Mouse (Mus musculus) ES-Bruce4 (cell line): ENCODE data around the gene Sephs1. TPM values are rescaled to one million over a fixed set of nuclear protein-coding genes. Genes with fewer than 3 reads are reported as not detected.
A peak's percentile ranks its signal among the peaks of the same experiment; 100 is the strongest.
"Not testable (repeated sequence)": the region's sequence is repeated elsewhere in the genome, so short reads cannot be mapped to it uniquely, and the experiment has no call there.

ENCODE experiments used
- H3K27ac ChIP-seq: 2 replicates; pipeline ENCODE4 v1.5.1; 2012; ENCODE audit warnings: low read length, inconsistent platforms; ENCODE audit not compliant: insufficient read depth
- H3K27me3 ChIP-seq: 2 replicates; pipeline ENCODE4 v1.6.1; 2012; ENCODE audit warnings: mild to moderate bottlenecking, low read length, inconsistent platforms; ENCODE audit not compliant: control insufficient read depth, poor library complexity, insufficient read depth, severe bottlenecking
- H3K36me3 ChIP-seq: 2 replicates; pipeline ENCODE4 v1.6.1; 2012; ENCODE audit warnings: inconsistent platforms, mild to moderate bottlenecking, low read length, moderate library complexity; ENCODE audit not compliant: control insufficient read depth, poor library complexity, insufficient read depth, severe bottlenecking
- H3K4me1 ChIP-seq: one replicate; pipeline ENCODE4 v1.8.1; 2011; ENCODE audit warnings: low read length; ENCODE audit not compliant: control insufficient read depth, insufficient read depth
- H3K4me3 ChIP-seq: 2 replicates; pipeline ENCODE4 v1.5.1; 2011; ENCODE audit warnings: low read depth, mild to moderate bottlenecking, low read length
- H3K9ac ChIP-seq: 2 replicates; pipeline ENCODE4 v1.6.1; 2012; ENCODE audit warnings: low read depth, mild to moderate bottlenecking, inconsistent platforms; ENCODE audit not compliant: poor library complexity, severe bottlenecking
- H3K9me3 ChIP-seq: replicated peaks from 2 replicates; pipeline ENCODE4 v1.6.1; 2012; ENCODE audit warnings: mild to moderate bottlenecking, low read length, inconsistent platforms; ENCODE audit not compliant: control insufficient read depth, poor library complexity, insufficient read depth, severe bottlenecking
- CTCF ChIP-seq: IDR thresholded peaks from one replicate; pipeline ENCODE4 v1.8.1; 2011; ENCODE audit warnings: low read depth, low read length
- EP300 ChIP-seq: IDR thresholded peaks from 2 replicates; pipeline ENCODE4 v1.6.1; 2011; ENCODE audit warnings: low read depth, low read length; ENCODE audit not compliant: insufficient read depth
- POLR2A ChIP-seq: IDR thresholded peaks from one replicate; pipeline ENCODE4 v1.8.1; 2011; ENCODE audit warnings: low read length; ENCODE audit not compliant: insufficient read depth
- polyA plus RNA-seq: library from polyadenylated mRNA; stranded (reverse); fragments of >200 nt; gene quantifications from 2 replicates; pipeline ENCODE4 v1.2.4, GENCODE M21; 2011; ENCODE audit warnings: low read depth; ENCODE audit not compliant: missing spikeins, insufficient read depth, insufficient read length

The Sephs1 gene
- polyA plus RNA-seq, 1 experiment, result 61.4 TPM

GRCm38 (mm10) chr2:4940861-4941260, 59.5 kb downstream of the Sephs1 start:
- Histone ChIP-seq H3K4me3 (no peak overlapping the region), H3K4me1 (no peaks in the 10 kb centered on the region), H3K27me3 (no peaks in the 10 kb centered on the region), H3K36me3 (no peaks in the 10 kb centered on the region; the same call in 1 of the 2 replicates), H3K9ac (no peak overlapping the region), H3K9me3 (peaks cover 12% of the 10 kb centered on the region), H3K27ac (no peak overlapping the region)
- no peak for TF ChIP-seq POLR2A
- TF ChIP-seq CTCF, result no peak
- TF ChIP-seq EP300, result no peak

GRCm38 (mm10) chr2:4949691-4950090, 68.3 kb downstream of the Sephs1 start:
- H3K27me3 ChIP-seq, H3K9ac ChIP-seq, H3K27ac ChIP-seq, H3K4me3 ChIP-seq, H3K36me3 ChIP-seq, H3K4me1 ChIP-seq: not testable (repeated sequence)
- H3K9me3 ChIP-seq, result peaks cover 37% of the 10 kb centered on the region

GRCm38 (mm10) chr2:4950986-4951385, 69.6 kb downstream of the Sephs1 start:
- Histone ChIP-seq H3K9me3 (peaks cover 43% of the 10 kb centered on the region), H3K27ac (no peak overlapping the region), H3K4me3 (no peak overlapping the region), H3K9ac (no peak overlapping the region), H3K36me3 (no peaks in the 10 kb centered on the region), H3K4me1 (no peaks in the 10 kb centered on the region), H3K27me3 (no peaks in the 10 kb centered on the region)
- TF ChIP-seq CTCF, result no peak
- no peak for TF ChIP-seq POLR2A

GRCm38 (mm10) chr2:4954216-4954760, 72.9 kb downstream of the Sephs1 start:
- no peaks in the 10 kb centered on the region for H3K4me1 ChIP-seq
- H3K4me3 ChIP-seq, result no peak overlapping the region
- H3K27ac ChIP-seq, result peak overlapping the region; percentile 51
- H3K9me3 ChIP-seq, result peaks cover 38% of the 10 kb centered on the region
- H3K27me3 ChIP-seq, result no peaks in the 10 kb centered on the region
- no peak for TF ChIP-seq EP300
- TF ChIP-seq POLR2A, result no peak
- H3K9ac ChIP-seq, result no peak overlapping the region
- no peaks in the 10 kb centered on the region for H3K36me3 ChIP-seq

GRCm38 (mm10) chr2:4958039-4958438, 76.7 kb downstream of the Sephs1 start:
- H3K27me3 ChIP-seq, result no peaks in the 10 kb centered on the region
- no peaks in the 10 kb centered on the region for H3K36me3 ChIP-seq
- no peak overlapping the region for H3K9ac ChIP-seq
- TF ChIP-seq EP300 (no peak), POLR2A (no peak), CTCF (no peak)
- H3K27ac ChIP-seq, result no peak overlapping the region
- no peaks in the 10 kb centered on the region for H3K4me1 ChIP-seq
- H3K4me3 ChIP-seq, result no peak overlapping the region
- H3K9me3 ChIP-seq, result peaks cover 12% of the 10 kb centered on the region

Other genes with a start within 250 kb of the Sephs1 start
- 48.1 and 52.1 TPM in 2 replicates for gene Prpf18, start 229.5 kb upstream of the Sephs1 start, polyA plus RNA-seq
- 3.7 and 5.2 TPM in 2 replicates for gene Bend7, start 163.7 kb upstream of the Sephs1 start, polyA plus RNA-seq
- gene Phyh, start 37.5 kb downstream of the Sephs1 start, polyA plus RNA-seq, result 45.4 and 54.2 TPM in 2 replicates
- 1.2 TPM in 1 of 2 replicates, not detected in the other for gene Ucma, start 94.6 kb downstream of the Sephs1 start, polyA plus RNA-seq
- gene Mcm10, start 131.2 kb downstream of the Sephs1 start, polyA plus RNA-seq, result 91.6 and 92.8 TPM in 2 replicates
- gene Optn, start 182.5 kb downstream of the Sephs1 start, polyA plus RNA-seq, result 12.4 and 13.3 TPM in 2 replicates